Mouse (Mus musculus) gastrocnemius, adult 2 months (tissue): ENCODE measurements at regions not wholly inside any gene's neighbourhood (a gene's known extent, or its start where the extent isn't known, plus 50 kb on each side); places are given as distances from the start of the nearest gene placed in this dataset.
A peak's percentile ranks its signal among the peaks of the same experiment; 100 is the strongest.

Experiments used
- DNase-seq: peaks from one replicate; pipeline ENCODE4 v3.0.0; 2022
- H3K27ac ChIP-seq: fragments of 200-600 bp; 2 replicates; pipeline ENCODE4 v1.8.1; 2022; ENCODE audit warnings: mild to moderate bottlenecking
- H3K4me3 ChIP-seq: fragments of 200-600 bp; 2 replicates; pipeline ENCODE4 v1.8.1; 2022; ENCODE audit warnings: mild to moderate bottlenecking, moderate library complexity
- CTCF ChIP-seq: fragments of 200-600 bp; IDR thresholded peaks from 2 replicates; pipeline ENCODE4 v1.8.1; 2022; ENCODE audit warnings: antibody characterized with exemption, mild to moderate bottlenecking, moderate library complexity
- intact Hi-C: fragments of 180-260 bp; cut with DNase I; formaldehyde crosslinking; loops from one replicate; pipeline ENCODE4 v1.15.1; 2025

DNA sequence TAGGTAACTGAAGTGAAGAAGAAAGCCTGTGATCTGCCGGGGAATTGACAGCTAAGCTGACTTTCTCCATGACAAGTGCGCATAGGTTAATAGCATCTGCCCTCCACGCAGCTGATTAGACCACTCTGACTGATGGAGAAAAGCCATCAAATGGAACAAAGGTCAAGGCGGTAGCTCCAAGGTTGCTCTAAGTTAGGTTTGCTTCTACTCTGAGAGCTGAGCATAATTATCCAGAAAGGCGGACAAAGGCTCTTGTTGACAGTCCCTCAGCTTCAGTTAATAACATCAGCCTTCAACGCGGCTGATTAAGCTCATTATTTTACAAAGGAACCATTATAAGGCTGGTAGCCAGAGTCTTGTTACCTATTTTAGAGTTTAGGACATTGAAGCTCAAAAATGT, 54.0 kb upstream of the Enpep start:
- TF ChIP-seq CTCF: no peak
- Histone ChIP-seq H3K27ac (no peak overlapping the region), H3K4me3 (no peak overlapping the region)
- DNase-seq: no peak
- intact Hi-C loops: no loop called here

DNA sequence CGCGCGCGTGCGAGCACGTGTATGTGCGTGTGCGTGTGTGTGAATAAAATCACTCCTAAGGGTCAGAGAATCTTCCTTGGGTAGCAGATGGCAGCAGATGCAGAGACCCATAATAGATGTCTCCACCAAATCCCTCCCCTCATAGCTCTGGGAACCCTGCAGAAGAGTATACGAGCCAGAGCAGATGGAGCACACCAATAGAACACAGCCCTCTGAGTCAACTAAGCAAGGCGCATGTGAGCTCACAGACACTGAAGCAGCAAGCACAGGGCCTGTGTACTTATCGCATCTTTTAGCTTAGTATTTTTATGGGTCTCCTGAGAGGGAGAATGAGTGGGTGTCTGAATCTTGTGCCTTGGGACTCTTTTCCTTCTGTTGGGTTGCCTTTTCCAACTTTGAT, 58.0 kb upstream of the Enpep start:
- intact Hi-C loops: no loop called here
- DNase-seq: no peak
- Histone ChIP-seq H3K27ac (no peak overlapping the region), H3K4me3 (no peak overlapping the region)
- TF ChIP-seq CTCF: no peak

DNA sequence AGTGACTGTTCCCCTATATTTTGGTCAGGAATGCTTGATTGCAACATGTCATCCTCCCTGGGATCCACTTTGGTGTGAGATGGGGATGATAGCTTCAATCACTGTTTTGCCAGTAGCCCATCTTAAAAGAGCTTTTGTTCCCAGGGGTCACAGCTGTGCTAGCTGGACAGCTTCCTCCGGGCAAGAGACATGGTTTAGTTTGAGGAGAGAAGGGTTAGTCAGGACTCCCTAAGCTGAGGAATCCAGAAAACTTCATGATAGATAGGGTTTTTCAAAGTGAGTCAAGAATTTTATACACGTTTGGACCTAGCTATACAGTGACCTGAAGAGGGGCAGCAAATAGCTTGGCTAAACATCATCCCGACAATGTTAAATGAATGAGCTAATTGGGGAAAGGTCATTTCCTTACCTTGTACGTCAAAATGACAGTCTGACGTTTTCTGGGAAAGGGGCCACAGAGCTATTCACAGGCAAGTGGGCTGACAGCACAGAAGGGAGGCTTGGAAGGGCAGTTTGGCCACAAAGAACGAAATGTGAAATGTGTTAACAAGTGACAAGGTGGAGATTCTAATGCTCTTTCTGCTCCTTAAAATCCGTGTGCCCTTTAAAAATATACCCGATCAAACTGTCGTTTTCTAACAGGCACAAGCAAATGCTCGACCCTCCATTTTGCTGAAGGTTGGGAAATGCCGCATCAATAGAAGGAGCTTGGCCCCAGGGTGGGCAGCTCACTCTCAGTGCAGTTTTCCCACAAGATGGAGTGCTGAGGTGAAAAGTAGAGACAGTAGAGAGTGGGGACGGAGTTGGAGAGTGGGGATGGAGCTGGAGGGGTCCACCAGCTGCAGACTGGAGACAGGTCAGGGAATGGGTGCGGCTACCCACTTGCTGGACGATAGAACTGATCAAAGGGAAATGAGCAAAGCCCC, 59.6 kb upstream of the Enpep start:
- Histone ChIP-seq H3K4me3 (peak overlapping the region; percentile 67), H3K27ac (no peak overlapping the region; the same call in 1 of the 2 replicates)
- intact Hi-C loops: no loop called here
- DNase-seq: no peak
- no peak for TF ChIP-seq CTCF

DNA sequence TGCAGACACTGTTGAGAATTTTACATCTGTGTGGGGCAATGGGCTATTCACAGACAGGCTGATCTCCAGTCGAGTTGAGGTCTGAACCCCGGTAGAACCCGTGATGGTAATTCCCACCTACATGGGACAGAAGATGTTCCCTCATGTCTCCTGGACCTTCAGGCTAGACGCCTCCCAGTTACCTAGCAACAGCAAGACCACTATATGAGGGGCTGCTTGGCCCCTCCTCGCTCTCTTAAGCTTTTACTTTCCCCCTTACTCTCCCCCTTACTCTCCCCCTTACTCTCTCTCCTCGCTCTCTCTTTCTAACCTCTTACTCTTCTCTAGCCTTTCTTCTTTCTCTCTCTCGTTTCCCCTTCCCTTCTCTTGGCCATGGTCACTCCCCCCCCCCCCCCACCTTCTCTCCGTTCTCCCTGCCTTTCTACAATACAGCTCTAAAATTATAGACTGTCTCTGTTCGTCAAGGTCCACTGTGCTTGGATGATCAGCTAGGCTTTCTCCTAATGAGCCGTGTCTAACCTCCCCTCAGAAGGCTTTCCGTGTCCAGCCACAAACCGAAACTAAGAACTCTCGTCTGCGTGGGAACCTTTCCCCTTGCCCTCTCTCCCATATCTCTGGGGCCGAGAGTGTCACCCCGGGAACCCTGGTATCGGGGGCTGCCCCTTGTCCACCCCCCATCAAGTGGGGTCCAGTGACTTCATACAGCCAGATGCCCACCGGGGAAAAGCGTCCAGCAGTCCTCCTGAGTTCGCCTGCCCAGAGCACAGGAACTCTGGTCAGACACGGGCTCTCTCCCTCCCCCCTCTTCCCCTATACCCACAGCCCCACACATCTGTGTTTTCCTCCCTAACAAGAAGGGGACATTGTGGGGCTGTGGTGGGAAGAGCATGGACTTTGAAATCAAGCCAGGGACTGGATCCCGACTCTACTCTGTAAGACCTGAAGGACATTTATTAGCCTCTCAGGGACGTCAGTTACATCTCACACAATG, 60.6 kb upstream of the Enpep start:
- no peak for DNase-seq
- TF ChIP-seq CTCF: no peak
- peak overlapping the region; percentile 58 for H3K27ac ChIP-seq
- intact Hi-C loops: no loop called here
- H3K4me3 ChIP-seq: peak overlapping the region; percentile 67

DNA sequence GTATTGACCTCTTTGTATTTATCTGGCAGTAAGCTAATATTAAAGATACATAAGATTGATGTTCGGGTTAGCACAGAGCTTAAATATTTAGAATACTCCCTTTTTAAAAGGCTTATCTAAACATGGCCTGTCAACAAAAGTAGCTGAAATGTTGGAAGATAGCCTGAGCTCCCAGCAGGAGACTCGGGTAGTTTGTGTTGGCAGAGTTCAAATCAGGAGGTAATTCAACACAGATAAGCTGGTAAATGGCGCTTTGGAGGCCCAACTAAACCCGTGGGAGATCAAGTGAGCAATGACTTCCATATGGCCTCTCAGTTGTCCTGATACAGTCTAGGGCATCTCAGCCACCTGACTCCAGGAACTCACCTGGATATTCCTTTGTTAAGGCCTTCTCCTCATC, 65.0 kb upstream of the Enpep start:
- H3K4me3 ChIP-seq: no peak overlapping the region
- H3K27ac ChIP-seq: no peak overlapping the region
- no peak for DNase-seq
- no peak for TF ChIP-seq CTCF
- intact Hi-C loops: no loop called here

DNA sequence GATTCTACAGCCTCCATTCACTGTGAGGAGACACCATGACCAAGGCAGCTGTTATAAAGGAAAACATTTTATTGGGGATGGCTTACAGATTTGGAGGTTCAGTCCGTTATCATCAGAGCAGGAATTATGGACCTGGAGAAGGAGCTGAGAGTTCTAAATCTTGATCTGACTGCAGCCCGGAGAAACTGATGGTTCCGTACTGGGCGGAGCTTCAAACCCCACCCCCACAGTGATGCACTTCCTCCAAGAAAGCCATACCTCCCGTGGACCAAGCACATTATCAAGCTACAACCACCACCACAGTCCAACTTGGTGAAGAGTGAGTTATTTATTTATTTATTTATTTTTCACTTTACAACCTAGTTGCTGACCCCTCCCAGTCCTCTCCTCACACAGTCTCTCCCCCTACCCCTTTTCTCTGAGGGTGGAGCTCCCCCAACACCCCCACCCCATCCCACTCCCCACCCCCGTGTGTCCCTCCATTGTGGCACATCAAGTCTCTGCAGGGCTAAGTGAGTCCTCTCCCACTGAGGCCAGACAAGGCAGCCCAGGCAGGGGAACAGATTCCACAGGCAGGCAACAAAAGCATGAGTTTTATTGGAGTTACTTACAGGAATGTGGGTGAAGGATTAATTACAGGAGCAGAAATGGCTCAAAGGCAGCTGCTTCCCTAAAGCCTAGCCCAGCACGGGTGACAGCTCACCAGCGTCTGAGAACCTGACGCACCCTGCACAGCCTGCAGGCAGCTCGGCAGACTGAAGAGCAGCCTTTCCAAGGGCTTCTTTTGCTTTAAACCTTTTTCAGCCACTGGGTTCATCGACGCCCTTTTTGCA, 67.8 kb upstream of the Enpep start:
- intact Hi-C loops: no loop called here
- TF ChIP-seq CTCF: no peak
- DNase-seq: no peak
- Histone ChIP-seq H3K4me3 (no peak overlapping the region), H3K27ac (no peak overlapping the region)

DNA sequence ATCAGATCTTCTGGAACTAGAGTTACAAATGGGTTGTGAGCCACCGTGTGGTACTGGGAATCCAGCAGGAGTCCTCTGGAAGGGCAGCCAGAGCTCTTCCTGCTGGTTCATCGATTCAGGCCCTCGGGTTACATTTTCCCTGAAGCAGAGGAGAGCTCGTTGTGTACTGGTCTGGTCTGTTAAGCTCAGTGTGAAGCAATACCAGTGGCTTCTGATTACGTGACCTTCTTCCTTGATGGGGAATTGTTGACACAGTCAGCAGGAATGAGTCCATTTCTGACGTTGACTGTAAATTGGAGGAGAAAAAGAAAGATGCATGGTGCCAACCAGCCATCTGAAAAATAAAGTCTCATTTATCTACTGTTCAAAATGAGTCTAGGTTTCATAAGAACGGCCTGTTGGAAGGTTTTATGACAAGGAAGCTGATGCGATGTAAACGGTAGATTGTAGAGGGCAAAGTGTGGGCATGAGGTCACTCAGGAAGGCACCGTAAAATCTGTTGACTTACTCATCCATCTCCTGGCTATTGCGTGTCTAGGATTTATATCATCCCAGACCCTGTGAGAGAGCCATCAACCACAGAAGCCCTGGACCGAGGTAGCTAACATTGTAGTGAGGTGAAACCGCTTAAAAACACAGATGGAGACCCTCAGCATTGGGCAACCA, 79.0 kb upstream of the Enpep start:
- Histone ChIP-seq H3K27ac (no peak overlapping the region), H3K4me3 (no peak overlapping the region)
- DNase-seq: no peak
- no peak for TF ChIP-seq CTCF
- intact Hi-C loops: no loop called here

DNA sequence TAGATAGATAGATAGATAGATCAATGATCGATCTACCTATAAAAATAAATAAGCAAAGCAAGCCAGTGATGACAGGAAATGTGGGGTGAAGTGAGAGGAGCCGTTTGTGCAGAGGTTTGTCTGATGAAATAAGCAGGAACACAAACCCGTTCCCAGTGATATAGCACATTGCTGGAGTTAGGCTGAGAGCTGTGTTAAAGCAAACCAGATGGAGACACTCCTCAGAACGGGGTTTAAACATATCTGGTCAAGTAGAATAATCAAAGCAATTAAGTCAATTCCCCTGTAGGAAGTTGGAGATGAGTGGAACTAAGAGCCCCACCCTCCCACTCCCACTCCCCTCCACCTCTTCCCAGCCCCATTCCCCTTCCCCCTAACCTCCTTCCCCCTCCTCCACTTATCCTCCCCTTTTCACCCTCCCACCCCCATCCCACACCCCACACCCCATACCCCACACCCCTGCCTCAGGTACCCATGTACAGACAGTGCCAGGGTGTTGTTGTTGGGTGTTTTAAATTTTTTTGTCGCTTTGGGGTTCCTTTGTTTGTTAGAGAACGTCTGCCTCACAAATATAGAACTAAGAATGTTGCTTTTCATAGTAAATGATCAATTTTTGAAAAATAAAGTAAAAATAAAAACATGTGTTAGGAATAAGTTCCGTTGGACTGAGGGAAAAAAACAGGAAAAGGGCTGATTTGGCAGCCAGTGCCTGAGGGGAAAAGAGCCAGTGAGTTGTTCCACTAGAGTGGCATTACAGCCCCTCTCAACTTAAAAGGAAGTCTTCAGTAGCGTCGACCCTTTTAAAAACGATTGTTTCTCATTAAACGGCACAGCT, 79.8 kb upstream of the Enpep start:
- intact Hi-C loops: no loop called here
- no peak overlapping the region for H3K4me3 ChIP-seq
- TF ChIP-seq CTCF: no peak
- DNase-seq: no peak
- H3K27ac ChIP-seq: no peak overlapping the region

DNA sequence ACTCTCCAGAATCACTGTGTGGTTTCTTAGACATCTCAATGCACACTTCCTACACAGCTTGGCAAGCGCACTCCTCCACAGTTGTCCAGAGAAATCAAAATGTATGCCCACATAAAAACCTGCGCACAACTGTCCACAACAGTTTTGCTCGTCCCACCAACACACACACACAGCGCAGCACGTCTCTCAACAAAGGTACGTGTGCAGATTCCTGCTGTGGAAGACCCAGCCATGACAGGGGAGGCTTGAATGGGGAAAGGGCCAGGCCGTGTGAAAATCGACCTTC, 80.4 kb upstream of the Enpep start:
- no peak overlapping the region for H3K4me3 ChIP-seq
- DNase-seq: no peak
- no peak overlapping the region for H3K27ac ChIP-seq
- no peak for TF ChIP-seq CTCF
- intact Hi-C loops: no loop called here

DNA sequence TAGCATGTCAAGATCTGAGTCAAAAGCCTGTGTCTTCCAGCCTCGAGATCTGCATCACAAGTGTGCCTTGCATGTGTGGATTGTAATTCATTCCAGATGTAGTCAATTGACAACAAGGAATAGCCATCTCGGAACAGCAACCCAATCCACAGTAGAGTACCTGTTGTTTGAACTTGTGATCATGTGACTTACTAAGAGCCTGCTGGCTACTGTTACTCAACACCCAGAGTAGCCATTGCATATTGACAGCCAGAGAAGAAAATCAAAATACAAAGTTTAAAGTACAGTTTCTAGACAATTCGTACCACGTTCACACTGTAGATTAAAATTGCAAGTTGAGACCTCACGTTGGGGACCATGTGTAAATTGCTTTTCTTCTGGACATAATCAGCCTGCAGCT, 83.1 kb upstream of the Enpep start:
- no peak for DNase-seq
- TF ChIP-seq CTCF: no peak
- intact Hi-C loops: no loop called here
- Histone ChIP-seq H3K27ac (no peak overlapping the region), H3K4me3 (no peak overlapping the region)

DNA sequence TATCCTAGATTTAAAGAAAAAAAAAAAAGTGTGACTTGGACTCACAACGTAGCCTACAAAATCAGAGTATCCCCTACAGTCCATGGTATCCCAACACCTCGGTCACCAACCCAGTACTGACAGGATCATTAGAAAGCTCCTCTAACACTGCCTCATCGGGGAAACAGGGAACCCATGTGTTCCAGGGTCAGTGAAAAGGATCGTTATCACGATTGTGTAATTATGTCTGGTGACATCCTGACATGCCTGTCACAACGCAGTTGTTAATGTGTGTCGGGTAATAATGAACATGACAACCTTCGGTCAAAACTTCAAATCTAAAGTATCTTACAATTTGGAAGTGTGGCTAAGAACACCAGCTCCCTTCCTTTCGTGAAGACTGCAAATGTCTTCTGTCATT, 83.8 kb upstream of the Enpep start:
- H3K27ac ChIP-seq: no peak overlapping the region
- TF ChIP-seq CTCF: no peak
- no peak overlapping the region for H3K4me3 ChIP-seq
- DNase-seq: no peak
- intact Hi-C loops: no loop called here
